Mouse (Mus musculus): ENCODE measurements around the gene Aebp2. TPM values are rescaled to one million over a fixed set of nuclear protein-coding genes. Genes with fewer than 3 reads are reported as not detected.
A peak's percentile ranks its signal among the peaks of the same experiment; 100 is the strongest.

The Aebp2 gene
- polyA plus RNA-seq, 1 experiment from 2014 or later, result 3.5 TPM

GRCm38 (mm10) chr6:140624096-140625051, 1.9 kb downstream of the Aebp2 start:
- Histone ChIP-seq H3K4me3 (ENCODE audit: low read depth, low read length) (peak overlapping the region; percentile 73), H3K4me1 (ENCODE audit: insufficient read depth) (peaks cover 25% of the 10 kb centered on the region), H3K27me3 (ENCODE audit: insufficient read depth, low read length) (no peaks in the 10 kb centered on the region), H3K36me3 (replicated peaks; ENCODE audit: insufficient read depth, low read length) (no peaks in the 10 kb centered on the region), H3K27ac (ENCODE audit: low read depth) (peak overlapping the region; percentile 86), H3K9ac (replicated peaks) (peak overlapping the region; percentile 97), H3K9me3 (ENCODE audit: low read length) (no peaks in the 10 kb centered on the region), H3K4me2 (ENCODE audit: low read depth, low read length) (peak overlapping the region; percentile 96)
- TF ChIP-seq CTCF (IDR thresholded peaks at IDR 0.05; ENCODE audit: low read depth), result no peak
- no peak for TF ChIP-seq EP300 (IDR thresholded peaks at IDR 0.05; ENCODE audit: low read depth)
- 2% methylated on average over 51 of the region's 80 CpGs for WGBS (ENCODE audit: insufficient replicate concordance)
- ATAC-seq (no peak), DNase-seq (peak; percentile 58)

- no peak overlapping the region for H3K9ac ChIP-seq (replicated peaks)
- TF ChIP-seq EP300 (IDR thresholded peaks at IDR 0.05; ENCODE audit: low read depth) (no peak), CTCF (IDR thresholded peaks at IDR 0.05; ENCODE audit: low read depth) (no peak)
- peak overlapping the region; percentile 67 for H3K27ac ChIP-seq (ENCODE audit: low read depth)
- WGBS (ENCODE audit: insufficient replicate concordance), result 87% methylated on average over 4 of the region's 4 CpGs
- H3K4me3 ChIP-seq (ENCODE audit: low read depth, low read length), result no peak overlapping the region
- H3K36me3 ChIP-seq (replicated peaks; ENCODE audit: insufficient read depth, low read length), result peaks cover 5% of the 10 kb centered on the region
- no peak overlapping the region for H3K4me2 ChIP-seq (ENCODE audit: low read depth, low read length)
- peaks cover 16% of the 10 kb centered on the region for H3K4me1 ChIP-seq (ENCODE audit: insufficient read depth)
- ATAC-seq (peak; percentile 66; the same call in 1 of the 2 replicates), DNase-seq (no peak)
- H3K9me3 ChIP-seq (ENCODE audit: low read length), result no peaks in the 10 kb centered on the region
- H3K27me3 ChIP-seq (ENCODE audit: insufficient read depth, low read length), result no peaks in the 10 kb centered on the region
Measured at GRCm38 (mm10) chr6:140629176-140629859, 6.9 kb downstream of the Aebp2 start.

GRCm38 (mm10) chr6:140630306-140630705, 7.8 kb downstream of the Aebp2 start:
- H3K27me3 ChIP-seq (ENCODE audit: insufficient read depth, low read length), result no peaks in the 10 kb centered on the region
- ATAC-seq, result no peak
- DNase-seq, result no peak
- H3K4me3 ChIP-seq (ENCODE audit: low read depth, low read length), result no peak overlapping the region
- H3K4me2 ChIP-seq (ENCODE audit: low read depth, low read length), result no peak overlapping the region
- H3K9ac ChIP-seq (replicated peaks), result no peak overlapping the region
- no peaks in the 10 kb centered on the region for H3K9me3 ChIP-seq (ENCODE audit: low read length)
- H3K27ac ChIP-seq (ENCODE audit: low read depth), result peak overlapping the region; percentile 36; the same call in 1 of the 2 replicates
- H3K36me3 ChIP-seq (replicated peaks; ENCODE audit: insufficient read depth, low read length), result peaks cover 7% of the 10 kb centered on the region
- peaks cover 12% of the 10 kb centered on the region for H3K4me1 ChIP-seq (ENCODE audit: insufficient read depth)
- TF ChIP-seq EP300 (IDR thresholded peaks at IDR 0.05; ENCODE audit: low read depth) (no peak), CTCF (IDR thresholded peaks at IDR 0.05; ENCODE audit: low read depth) (no peak)
- 76% methylated on average over 4 of the region's 4 CpGs for whole genome bisulfite sequencing (ENCODE audit: insufficient replicate concordance)

GRCm38 (mm10) chr6:140633616-140634015, 11.2 kb downstream of the Aebp2 start:
- Histone ChIP-seq H3K9ac (replicated peaks) (no peak overlapping the region), H3K27ac (ENCODE audit: low read depth) (no peak overlapping the region), H3K36me3 (replicated peaks; ENCODE audit: insufficient read depth, low read length) (peaks cover 25% of the 10 kb centered on the region), H3K4me3 (ENCODE audit: low read depth, low read length) (no peak overlapping the region), H3K4me2 (ENCODE audit: low read depth, low read length) (no peak overlapping the region), H3K9me3 (ENCODE audit: low read length) (no peaks in the 10 kb centered on the region), H3K27me3 (ENCODE audit: insufficient read depth, low read length) (no peaks in the 10 kb centered on the region), H3K4me1 (ENCODE audit: insufficient read depth) (peaks cover 6% of the 10 kb centered on the region)
- no peak for DNase-seq
- no peak for TF ChIP-seq EP300 (IDR thresholded peaks at IDR 0.05; ENCODE audit: low read depth)
- ATAC-seq, result no peak
- WGBS (ENCODE audit: insufficient replicate concordance), result 84% methylated on average over 8 of the region's 8 CpGs

- H3K4me2 ChIP-seq (ENCODE audit: low read depth, low read length), result no peak overlapping the region
- peaks cover 47% of the 10 kb centered on the region for H3K36me3 ChIP-seq (replicated peaks; ENCODE audit: insufficient read depth, low read length)
- H3K27ac ChIP-seq (ENCODE audit: low read depth), result no peak overlapping the region
- DNase-seq, result no peak
- no peak for ATAC-seq
- no peak overlapping the region for H3K4me3 ChIP-seq (ENCODE audit: low read depth, low read length)
- no peaks in the 10 kb centered on the region for H3K27me3 ChIP-seq (ENCODE audit: insufficient read depth, low read length)
- no peak for TF ChIP-seq CTCF (IDR thresholded peaks at IDR 0.05; ENCODE audit: low read depth)
- TF ChIP-seq EP300 (IDR thresholded peaks at IDR 0.05; ENCODE audit: low read depth), result no peak
- H3K4me1 ChIP-seq (ENCODE audit: insufficient read depth), result no peaks in the 10 kb centered on the region; the same call in 1 of the 2 replicates
- no peaks in the 10 kb centered on the region for H3K9me3 ChIP-seq (ENCODE audit: low read length)
- H3K9ac ChIP-seq (replicated peaks), result no peak overlapping the region
- 81% methylated on average over 3 of the region's 4 CpGs for WGBS (ENCODE audit: insufficient replicate concordance)
Measured at GRCm38 (mm10) chr6:140636290-140636689, 13.8 kb downstream of the Aebp2 start.

GRCm38 (mm10) chr6:140642010-140642409, 19.5 kb downstream of the Aebp2 start:
- 94% methylated on average over 7 of the region's 7 CpGs for WGBS (ENCODE audit: insufficient replicate concordance)
- H3K27ac ChIP-seq (ENCODE audit: low read depth), result no peak overlapping the region
- ATAC-seq (no peak), DNase-seq (no peak)
- no peaks in the 10 kb centered on the region for H3K27me3 ChIP-seq (ENCODE audit: insufficient read depth, low read length)
- no peak overlapping the region for H3K4me2 ChIP-seq (ENCODE audit: low read depth, low read length)
- no peak overlapping the region for H3K4me3 ChIP-seq (ENCODE audit: low read depth, low read length)
- TF ChIP-seq CTCF (IDR thresholded peaks at IDR 0.05; ENCODE audit: low read depth), result no peak
- TF ChIP-seq EP300 (IDR thresholded peaks at IDR 0.05; ENCODE audit: low read depth), result no peak
- peaks cover 58% of the 10 kb centered on the region for H3K36me3 ChIP-seq (replicated peaks; ENCODE audit: insufficient read depth, low read length)
- no peaks in the 10 kb centered on the region for H3K9me3 ChIP-seq (ENCODE audit: low read length)
- H3K9ac ChIP-seq (replicated peaks), result no peak overlapping the region
- H3K4me1 ChIP-seq (ENCODE audit: insufficient read depth), result no peaks in the 10 kb centered on the region
